Mouse (Mus musculus) heart, adult 9 months (tissue): ENCODE measurements around the gene Napa.

Source experiments
- DNase-seq, 2 experiments: peaks; one replicate each; pipeline ENCODE4 v3.0.0; 2022; ENCODE audit warnings: low spot score in 2 of 2

Gene Napa

GRCm38 (mm10) chr7:16132161-16132581 lies 33.9 kb downstream of the Napa start:
- DNase-seq, result no peak

DNA sequence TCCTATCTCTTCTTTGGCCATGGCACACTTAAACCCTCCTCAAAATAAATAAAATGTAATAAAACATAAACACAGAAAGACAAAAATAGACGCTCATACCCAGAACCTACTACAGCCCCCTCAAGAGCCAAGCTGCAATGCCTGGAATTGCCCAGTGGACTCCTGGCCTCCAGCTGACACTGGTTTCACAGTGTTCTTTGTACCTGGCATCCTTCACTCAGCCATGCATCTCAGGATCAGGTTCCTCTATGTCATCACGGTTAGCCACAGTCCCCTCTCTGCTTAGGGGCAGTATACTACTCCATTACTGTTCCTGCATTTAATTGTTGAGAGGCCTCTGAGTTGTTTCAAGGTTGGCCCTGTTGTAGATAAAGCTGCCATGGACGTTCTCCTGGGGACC lies 34.7 kb downstream of the Napa start:
- no peak for DNase-seq

GRCm38 (mm10) chr7:16133691-16134090 lies 35.4 kb downstream of the Napa start:
- DNase-seq, result no peak

DNA sequence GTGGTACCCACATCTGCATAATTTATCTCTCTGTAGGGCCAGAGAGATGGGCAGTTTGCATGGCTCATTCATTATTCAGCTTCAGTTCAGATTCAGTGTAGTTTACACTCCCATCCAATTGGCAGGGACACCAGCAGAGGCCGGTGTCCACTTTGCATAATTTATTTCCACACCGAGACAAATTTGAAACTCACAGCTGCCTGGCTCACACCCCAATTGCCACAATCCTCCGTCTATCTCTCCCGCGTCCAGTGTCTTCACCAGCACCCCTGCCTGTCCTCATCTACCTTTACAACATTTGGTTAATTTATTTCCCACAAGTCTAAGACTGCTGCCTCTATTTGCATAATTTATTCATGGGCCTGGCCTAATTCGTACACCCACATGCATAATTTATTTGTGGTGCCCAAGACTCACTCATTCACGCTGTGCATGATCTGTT lies 36.7 kb downstream of the Napa start:
- no peak for DNase-seq

DNA sequence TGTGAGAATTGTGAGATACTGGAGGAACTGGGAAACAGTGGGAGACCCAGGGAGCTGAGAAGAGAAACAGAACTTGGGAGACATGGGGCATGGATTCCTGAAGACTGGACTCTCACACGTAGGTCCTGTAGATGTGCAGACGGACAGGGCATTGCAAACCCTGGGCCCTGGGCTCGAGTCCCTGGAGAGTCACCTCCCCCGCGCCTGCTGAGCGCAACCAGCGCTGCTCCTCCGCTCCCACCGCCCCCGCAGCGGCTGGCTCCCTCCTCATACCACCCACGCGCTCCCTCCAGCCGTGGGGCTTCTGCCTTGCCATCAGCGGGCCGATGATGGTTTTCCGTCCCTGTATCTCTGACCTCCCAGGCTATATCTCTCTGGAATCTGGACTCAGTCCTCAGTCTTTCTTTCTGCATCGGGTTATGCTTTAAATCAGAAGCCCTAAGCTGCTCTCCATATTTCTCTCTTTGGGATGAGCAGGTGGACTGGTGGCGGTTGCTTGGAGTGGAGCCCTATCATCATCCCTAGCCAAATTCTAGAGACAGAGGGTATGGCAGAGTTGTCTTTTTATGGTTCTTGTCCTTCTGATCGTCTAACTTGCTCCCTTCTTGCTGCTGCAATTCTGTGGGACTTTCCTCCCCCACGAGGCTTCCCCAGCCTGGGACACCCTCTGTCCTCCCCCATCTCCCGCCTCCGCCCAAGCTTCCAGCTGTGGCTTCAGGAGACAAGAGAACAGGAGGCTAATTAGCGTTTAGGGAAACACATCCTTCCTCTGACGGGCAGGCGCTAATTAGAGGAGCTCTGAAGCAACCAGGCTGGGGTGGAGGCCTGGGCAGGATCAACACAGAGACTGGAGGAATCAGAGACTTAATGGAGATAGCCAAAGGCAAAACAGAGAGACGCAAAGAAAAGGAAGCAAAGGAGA lies 48.5 kb downstream of the Napa start:
- no peak for DNase-seq

GRCm38 (mm10) chr7:16147643-16148042 lies 49.4 kb downstream of the Napa start:
- DNase-seq, result no peak

DNA sequence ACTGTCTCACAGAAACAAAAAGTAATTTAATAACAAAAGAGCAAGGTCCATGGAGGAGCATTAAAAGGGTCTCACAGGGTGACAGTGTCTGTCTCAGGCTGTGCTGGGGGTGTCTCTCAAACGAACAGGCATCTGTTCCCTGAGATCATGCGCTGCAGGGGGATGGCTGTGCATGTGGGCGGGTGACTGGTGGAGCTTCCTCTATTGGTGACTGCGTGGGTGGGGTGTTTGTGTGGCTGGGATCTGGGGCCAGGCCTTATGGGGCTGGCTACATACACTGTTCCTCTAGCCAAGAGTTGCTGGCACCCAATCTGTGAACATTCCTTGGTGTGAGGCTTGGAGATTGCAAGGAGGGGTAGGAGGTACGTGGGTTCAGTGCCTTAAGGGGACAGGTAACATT lies 51.0 kb downstream of the Napa start:
- DNase-seq, result no peak

- DNase-seq, result no peak
Measured at GRCm38 (mm10) chr7:16150191-16151145, 52.2 kb downstream of the Napa start.

- peak in 1 of 2 experiments; percentile 18 for DNase-seq
Measured at GRCm38 (mm10) chr7:16153522-16153921, 55.3 kb downstream of the Napa start.

DNA sequence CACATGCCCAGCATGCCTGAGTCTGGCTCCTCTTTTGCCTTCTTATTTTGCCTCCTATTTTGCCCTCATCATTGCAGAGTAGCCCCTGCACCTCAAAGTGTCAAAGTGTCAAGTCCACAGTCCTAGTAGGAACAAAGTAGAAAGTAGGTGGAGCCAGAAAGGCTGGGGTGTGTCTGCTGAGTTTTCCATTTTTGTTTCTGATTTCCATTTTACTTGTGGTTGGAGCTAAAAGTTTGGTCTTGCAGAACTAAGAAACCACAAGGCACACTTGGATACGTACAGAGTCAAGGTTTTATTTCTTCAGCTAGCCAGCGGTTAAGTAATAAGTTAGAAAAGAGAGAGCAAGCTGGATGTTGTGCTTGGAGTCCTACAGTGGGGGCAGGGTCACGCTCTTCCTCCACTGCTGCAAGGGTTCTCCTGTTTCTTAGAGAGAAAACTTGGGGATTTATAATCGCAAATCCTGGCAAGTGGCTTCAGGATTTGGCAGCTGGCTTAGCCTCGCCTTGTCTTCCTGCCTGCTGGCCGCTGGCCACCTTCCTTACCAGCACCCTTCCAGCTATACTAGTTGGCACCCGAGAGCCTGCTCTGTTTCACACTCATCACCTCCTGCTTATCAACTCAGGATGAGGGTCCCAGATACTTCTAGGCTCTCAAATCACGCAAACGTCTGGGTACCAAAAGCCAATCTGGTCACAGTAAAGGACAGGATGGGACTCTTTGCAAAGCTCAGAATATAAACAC lies 57.0 kb downstream of the Napa start:
- peak; percentile 46 to 70 for DNase-seq

- DNase-seq, result peak; percentile 17 to 37
Measured at GRCm38 (mm10) chr7:16156105-16156714, 58.0 kb downstream of the Napa start.

GRCm38 (mm10) chr7:16158735-16159134 lies 60.5 kb downstream of the Napa start:
- no peak for DNase-seq

- no peak for DNase-seq
Measured at GRCm38 (mm10) chr7:16160702-16161101, 62.4 kb downstream of the Napa start.

GRCm38 (mm10) chr7:16161302-16161701 lies 63.0 kb downstream of the Napa start:
- DNase-seq, result no peak

GRCm38 (mm10) chr7:16162036-16162435 lies 63.8 kb downstream of the Napa start:
- no peak for DNase-seq
